Mouse (Mus musculus) CD4-positive helper T cell, adult 2 months (primary cell): ENCODE data around the gene Hscb.
A peak's percentile ranks its signal among the peaks of the same experiment; 100 is the strongest.

ENCODE experiments used
- DNase-seq: peaks from one replicate; pipeline ENCODE4 v3.0.0-alpha.2; 2012; ENCODE audit warnings: low read depth, missing footprints, low spot score

Gene Hscb

DNA sequence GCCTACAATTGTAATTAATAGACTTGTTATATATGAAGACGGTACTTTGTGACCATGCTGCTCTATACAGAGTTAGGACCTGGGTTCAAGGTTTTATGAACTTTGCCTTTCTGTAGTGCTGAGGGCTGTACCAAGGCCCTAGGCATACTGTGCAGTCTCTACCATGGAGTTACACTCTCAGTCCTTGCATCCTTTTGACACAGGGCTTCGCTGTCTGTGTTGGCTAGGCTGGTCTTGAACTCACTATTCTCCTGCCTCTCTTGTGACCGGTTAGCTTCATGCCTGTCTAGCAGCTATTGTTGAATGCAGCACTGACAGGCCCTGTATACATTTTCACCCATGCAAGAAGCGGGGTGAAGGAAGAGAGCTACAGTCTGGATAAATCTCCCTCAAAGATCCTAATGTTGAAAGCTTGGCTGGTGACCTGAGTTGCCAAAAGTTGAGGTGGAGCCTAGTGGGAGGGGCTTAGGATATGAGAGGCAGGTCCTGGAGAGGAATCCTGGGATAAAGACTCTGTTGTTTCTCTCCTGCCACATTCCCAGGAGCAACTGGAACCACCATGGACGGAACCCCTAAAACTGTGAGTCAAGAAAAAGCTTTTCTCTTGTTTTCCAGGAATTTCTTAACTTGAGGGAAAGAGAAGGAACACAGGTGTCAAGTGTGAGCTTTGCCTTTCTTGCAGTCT lies 8.4 kb downstream of the Hscb start:
- DNase-seq, result no peak

DNA sequence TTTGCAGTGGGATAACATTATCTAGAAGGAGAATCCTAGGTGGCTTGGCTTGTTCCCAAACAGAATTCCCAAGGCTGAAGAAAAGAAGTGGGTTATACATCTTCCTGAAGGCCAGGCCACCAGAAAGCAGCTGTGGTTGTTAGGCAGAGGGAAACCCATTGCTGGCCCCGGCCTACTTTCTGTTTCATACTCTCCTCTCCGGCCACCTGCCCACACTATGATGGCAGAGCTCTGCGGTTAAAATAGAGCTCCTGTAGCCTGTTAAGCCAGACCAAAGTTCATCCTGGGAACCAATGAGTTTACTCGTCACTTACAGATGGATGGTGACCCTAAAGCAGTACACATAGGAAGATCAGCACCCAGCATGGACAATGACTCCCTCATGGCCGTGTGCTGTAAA lies 12.0 kb downstream of the Hscb start:
- no peak for DNase-seq

DNA sequence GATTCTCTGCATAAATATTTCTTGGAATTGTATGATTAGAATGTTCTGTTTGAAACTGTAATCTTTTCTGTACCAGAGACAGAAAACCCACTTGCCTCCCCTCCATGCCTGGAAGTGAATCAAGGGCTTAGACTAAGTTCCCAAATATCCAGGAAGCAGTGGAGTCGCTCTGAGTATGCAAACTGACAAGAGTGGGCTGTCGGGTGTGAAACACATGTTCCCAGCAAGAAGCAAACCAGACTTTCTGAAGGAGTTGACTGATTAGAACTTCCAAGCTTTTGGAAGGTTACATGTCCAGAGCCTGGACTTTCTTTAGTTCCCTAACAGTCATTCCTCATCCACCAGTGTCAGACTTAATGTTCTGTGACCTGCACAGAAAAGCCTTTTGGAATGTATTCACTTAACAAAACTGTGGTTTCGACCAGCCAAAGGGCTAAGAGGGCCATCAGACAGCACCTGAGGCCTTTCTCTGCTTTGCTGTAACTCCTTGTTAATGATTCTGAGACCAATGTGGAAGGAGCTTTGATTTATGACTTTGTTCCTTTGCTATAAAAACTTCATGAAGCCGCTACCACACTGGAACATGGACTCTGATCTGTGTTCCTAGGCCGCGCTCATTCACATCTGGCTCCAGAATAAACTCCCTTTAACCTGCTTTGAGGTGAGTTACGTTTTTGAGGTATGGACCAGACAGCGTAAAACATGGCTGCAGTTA lies 12.6 kb downstream of the Hscb start:
- DNase-seq, result no peak

DNA sequence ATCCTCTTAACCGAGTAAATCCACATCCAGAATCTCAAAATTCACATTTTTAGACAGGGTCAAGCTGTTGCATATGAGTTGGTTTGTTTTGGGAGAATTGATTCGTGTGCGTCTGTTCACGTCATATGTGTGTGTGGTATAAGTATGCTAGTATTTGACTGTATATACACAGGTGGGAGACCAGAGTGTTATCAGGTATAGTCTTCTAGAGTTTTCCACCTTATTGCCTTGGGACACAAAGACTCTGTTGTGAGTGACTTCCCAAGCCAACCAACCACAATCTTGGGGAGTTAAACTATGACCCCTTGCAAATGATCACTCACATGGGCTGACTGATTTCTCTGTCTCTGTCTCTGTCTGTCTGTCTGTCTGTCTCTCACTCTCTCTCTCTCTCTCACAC lies 15.2 kb downstream of the Hscb start:
- DNase-seq, result no peak

DNA sequence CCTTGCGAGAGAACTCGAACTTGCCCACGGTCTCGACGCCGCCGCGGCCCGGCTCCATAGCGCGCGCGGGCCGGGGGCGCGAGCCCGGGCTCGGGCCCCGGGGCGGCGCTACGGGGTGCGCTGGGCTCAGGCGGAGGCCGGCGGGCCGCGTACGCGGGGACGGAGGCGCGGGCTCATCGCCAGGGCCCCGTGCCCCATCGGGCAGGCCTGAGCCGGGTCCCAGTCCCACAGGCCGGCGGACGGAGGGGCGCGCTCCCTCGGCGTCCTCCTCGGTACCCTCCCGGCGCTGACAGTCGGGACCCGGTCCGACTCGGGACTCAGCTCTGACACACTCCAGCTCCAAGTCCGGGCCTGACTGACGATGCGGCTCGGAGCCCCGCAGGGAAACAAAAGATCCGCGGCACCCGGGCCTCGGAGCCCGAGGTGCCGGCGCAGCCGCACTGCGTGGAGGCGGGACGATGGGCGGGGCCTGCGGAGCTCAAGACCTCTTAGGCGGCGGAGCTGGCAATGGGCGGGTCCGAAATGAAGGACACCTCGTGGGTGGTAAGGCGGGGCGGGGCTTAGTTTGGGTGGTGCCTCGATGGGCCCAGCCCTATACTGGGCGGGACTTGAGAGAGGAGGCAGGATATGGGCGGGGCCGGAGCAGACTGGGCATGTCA lies 29.8 kb downstream of the Hscb start, which contains the start of gene Ulk1:
Gene Ulk1, minus strand, starts transcription at position 431 of the 659 bp plus-strand sequence.
- DNase-seq, result peak; percentile 99

DNA sequence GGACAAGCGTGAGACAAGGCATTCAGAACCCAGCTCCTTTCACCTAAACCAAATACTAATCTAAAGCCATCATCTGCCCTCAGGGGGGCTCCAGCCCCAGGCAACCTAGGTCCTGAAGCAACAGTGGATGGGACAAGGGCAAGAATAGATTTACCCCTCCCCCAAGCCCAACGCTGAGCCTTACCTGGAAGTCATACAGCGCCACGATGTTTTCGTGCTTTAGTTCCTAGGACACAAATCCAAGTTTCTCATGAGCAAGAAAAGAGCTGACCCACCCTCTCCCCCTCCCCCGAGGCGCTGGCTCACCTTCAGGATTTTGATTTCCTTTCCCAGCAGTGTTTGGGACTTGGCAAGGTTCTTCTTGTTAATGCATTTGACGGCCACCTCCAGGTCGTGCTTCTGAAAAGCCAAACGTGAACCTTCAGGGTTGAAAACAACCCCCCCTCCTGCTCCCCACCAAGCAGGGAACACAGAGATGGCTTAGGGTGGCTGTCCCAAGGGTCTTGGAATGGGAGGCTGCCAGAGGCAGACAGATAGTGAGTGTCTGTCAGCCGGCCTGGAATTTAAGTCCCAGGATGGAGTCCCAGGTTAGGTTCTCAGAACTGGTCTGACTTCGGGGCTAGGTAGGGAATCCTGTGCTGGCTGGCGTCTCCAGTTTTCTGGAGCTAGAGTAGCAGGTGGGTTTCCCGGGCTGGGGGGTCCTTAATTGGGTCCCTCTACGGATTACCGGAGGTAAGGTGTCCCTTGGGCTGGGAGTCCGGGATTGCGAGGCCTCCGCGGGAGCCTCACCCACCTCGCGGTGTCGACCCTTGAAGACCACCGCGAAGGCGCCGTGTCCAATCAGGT lies 30.5 kb downstream of the Hscb start:
- peak; percentile 44 for DNase-seq

DNA sequence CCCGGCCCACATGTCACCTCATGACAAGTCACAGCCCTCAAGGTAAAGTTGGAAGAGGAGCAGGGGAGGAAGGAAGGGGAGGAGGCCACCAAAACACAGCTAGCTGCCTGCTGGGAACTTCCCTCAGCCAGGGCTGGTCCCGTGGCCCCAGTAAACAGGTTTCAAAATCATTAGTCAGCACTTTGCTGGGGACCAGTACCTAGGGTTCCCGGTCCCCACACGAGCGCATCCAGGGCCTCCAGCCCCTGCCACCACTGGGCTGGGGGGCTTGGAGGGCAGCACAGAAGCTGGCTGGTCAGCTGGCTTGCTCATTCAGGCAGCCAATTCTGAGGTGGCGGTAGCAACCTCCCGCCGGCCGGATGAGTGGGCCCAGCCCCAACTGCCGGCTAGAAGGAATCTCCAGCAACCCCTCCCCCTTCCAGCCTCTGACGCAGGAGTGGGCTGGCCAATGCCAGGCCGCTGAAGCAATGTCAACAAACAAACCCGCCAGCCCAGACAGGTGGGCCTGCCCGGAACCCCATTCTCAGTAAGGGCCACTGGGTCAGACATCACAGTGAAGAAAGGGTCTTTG lies 31.4 kb downstream of the Hscb start:
- peak; percentile 88 for DNase-seq

DNA sequence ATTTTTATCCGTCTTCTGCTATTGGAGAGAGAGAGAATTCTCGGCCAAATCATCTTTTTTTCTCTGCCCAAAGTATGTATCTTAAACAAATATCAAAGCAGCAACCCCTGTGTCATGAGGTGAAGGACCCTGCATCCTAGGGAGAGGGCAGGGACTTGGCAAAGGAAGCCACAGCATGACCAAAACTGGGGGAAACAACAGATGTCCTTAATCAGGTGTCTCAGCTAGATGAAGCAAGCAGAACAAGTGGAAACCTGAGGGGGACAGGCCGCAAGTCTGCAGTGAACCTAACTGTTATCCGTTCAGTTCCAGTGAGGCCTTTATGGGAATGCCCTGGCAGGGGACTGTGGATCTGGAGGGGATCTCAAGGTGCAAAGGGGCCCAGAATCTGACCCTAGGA lies 32.1 kb downstream of the Hscb start:
- DNase-seq, result no peak

DNA sequence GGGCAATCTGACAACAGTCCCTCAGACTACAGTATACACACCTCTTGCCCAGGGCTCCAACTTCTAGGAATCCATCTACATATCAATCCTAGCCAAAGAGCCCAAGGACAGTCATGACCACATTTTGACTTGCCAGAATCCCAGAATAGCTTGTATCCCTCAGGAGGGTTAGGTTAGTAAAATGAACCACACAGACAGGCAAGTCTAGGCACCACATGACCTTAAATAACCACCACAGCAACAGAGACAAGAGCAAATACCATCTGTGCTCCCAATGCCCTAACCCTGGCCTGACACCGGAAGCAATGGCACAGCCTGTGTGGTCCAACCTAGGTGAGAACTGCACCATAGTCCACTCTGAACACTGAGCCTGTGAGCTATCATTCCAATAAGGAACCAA lies 32.9 kb downstream of the Hscb start:
- no peak for DNase-seq

DNA sequence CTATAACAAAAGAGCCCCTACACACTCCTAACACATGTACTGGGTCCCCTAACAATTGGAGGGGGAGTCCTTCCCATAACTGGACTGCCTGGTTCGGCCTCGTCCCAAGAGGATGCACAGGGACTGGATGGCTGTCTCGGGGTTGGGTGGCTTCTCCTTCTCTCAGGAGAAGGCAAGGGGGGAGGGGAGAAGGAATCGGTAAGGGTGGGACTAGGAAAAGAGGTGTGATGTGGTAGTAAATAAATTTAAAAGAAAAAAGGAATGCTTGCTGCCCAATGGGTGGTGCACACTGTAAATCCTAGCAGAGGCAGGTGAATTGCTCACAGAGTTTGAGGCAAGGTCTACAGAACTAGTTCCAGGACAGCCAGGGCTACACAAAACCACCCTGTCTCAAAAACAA lies 33.4 kb downstream of the Hscb start:
- no peak for DNase-seq

DNA sequence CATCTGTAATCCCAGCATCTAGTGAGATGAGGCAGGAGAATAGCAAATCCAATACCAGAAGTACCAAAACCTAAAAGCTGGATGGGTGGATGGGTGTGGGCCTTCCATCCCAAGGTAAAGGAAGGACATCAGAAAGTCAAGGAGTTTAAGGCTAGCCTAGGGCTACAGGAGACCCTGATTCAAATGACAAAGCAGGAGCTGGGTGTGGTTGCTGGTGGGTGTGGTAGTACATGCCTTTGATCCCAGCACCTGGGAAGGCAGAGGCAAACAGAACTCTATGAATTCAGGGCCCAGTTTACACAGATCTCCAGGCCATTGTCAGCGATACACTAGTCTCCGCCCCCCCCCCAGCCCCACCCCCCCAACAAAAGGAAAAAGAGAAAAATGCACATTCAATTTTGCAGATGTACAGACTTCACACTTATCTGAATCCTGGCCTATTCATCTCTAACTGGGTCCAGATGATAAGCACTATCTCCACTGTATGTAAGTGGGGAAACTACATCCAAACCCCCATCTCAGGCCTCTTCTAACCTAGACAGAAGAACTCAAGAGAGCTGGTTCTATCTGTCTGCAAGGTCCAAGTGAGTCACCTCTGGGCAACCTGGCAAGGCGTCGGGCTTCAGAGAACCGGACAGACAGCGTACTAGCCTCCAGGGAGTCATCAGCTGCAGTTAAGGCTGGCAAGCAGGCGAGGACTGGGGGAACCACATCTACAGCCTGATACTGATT lies 35.4 kb downstream of the Hscb start:
- no peak for DNase-seq

DNA sequence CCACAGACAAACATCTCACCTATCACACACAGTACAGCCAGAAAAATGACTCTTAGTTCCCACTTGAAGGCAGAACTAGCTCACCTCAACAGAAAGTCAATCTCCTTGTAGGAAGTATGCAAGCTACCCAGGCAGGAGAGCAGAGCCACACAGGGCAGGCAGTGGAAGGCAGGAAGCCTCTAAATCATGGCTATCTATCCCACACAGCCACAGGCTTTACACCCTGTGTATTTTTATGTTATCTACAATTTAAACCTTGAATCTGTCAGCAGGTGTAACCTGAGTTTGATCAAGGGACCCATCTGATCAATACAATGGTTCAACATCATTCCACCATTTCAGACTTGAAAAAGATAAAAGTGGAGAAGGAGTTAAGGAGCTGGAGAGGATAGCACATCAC lies 36.8 kb downstream of the Hscb start:
- DNase-seq, result no peak

DNA sequence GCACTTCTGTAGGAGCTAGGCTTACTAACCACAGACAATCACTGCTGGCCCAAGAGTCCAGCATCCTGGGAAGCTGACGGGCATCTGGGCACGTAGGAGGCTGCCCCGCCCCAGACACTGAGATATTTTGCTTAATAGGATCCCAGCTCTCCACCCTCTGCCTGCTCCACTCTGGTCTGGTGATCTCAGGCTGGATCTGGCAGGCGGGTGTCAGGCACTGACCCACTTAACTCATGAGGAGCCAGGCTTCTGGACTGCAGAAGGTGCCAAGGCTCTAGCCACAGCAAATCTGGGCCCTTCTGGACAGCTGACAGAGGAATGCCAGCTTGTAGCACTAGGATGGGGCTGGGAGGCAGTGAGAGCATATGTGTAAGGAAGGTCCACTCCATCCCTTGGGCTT lies 37.4 kb downstream of the Hscb start:
- DNase-seq, result no peak

DNA sequence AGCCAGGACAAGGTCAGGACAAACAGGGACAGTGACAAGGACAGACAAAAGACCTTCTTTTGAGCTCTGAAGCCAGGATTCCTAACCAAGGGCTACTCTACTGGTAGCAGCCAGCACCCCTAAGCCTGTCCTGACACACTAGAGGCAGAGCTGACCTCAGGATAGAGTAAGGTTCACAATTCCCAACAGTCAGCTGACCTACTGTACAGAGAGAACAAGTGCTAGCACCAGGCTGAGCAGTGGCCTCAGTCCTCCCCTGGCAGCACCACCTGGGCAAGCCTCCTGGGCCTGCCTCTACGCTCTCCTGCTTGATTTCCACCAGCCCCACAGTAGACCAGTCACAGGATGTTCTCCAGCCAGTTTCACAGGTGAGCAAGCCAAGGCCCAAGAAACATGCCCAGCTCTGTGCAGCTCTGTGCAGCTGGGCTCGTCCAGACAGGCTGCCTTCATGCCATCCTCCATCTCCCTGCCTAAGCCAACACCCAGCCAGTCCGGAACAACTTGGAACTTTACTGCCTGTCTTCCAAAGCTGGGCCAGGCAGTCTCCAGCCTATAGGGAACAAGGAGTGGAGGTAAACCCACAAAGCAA lies 38.4 kb downstream of the Hscb start:
- DNase-seq, result no peak

DNA sequence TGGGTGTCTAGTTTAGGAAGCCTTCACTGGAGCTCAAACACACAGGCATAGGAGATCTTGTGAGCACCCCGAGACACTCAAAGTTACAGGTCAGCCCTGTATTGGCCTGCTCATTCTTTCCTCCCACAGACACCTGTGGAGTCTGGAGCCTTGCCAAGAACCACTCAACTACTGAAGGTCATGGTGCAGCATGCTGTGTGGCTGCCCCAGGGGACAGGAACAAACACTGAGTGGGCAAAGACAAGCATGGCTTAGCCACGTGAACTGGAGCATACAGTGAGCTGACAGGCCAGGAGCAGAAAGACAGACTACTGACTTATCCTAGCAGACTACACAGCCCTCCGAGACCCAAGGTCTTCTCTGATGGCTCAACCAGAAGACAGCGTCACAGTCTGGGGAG lies 41.9 kb downstream of the Hscb start:
- no peak for DNase-seq

DNA sequence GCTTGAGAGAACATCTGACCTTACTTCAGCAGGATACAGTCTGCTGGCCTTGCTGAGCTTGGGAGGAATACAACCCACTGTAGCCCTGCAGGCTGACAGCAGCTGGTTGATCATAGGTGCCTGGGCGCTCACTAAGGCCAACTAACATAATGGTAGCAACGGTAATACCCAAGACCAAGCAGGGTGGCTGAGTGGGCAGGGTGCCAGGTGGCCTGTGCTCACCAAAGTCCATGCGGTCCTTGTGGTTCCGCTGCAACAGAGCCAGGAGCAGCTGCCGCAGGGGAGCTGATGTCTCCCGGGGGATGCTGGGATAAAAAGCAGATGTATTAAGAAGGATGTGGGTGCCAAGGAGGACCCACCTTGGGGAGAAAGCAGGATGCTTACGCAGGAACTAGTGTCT lies 45.2 kb downstream of the Hscb start:
- DNase-seq, result no peak

DNA sequence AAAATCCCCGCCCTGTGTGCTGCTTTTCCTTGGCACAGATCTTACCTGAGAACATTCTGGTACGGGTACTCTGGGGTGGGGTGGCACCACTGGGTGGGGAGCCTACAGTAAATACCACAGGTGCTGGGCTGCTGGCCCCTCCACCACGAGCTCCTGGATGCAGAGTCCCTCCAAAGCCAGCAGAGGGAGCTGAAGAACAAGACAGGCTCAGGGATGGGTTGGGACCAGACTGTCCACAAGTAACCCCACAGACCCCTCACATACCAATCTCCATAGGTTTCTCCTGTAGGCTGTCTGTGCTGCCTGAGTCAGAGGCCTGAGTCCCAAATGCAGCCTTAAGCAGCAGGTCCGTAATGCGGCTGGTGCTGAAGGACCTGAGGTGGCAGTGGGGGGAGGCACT lies 50.9 kb downstream of the Hscb start:
- peak; percentile 47 for DNase-seq

DNA sequence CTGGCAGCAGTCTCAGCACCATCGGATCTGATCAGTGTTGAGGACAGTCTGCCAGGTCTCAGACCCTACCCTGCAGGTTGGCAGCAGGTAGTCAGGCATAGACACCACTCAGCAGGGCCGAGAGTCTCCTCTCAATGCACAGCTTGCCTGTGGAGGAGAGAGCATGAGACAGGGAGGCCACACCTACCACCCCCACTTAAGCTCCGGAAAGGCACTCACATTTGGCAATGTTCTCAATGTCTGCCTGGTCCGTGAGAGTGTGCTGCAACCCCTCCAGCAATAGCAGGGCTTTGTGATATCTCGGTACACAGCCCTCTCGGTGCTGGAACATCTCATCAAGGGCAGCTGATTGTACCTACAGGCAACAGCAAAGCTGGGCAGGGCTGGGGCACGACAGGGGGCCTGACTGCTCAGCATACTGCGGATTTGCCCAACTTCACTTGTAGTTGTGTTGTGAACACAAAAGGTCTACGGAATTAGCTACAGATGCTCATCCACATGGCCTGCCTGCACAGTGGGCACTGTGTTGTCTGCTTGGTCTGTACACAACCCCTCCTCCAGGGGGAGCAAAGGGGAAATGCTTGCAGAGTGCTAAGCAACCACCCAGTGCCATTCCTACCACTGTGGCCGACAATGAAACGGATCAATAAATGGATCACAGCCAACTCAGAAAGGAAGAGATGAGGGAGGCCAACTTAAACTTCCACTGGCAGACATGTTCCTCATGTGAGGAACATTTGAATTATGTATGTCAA lies 53.3 kb downstream of the Hscb start:
- no peak for DNase-seq

DNA sequence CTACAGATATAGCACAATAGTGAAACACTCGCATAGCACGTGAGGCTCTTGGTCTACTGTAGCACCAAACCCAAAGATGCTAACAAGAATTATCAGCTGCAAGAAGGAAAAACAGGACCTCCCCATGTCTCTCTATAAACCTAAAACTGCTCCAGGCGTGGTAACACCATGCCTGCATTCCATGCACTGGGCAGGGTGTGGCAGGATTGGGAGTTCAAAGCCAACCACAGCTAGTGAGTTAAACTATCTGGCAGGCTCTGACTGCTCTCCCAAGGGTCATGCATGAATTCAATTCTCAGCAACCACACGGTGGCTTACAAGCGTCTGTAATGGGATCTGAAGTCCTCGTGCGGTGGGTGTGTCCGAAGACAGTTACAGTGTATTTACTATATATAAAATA lies 56.4 kb downstream of the Hscb start:
- no peak for DNase-seq
